Mouse (Mus musculus): ENCODE results near the gene Etaa1. TPM values are rescaled to one million over a fixed set of nuclear protein-coding genes. Genes with fewer than 3 reads are reported as not detected.
"Not testable (repeated sequence)": the region's sequence is repeated elsewhere in the genome, so short reads cannot be mapped to it uniquely, and the experiment has no call there.

The Etaa1 gene
- polyA plus RNA-seq (2012; rRNA removed), result 4.0 and 4.9 TPM in 2 replicates

DNA sequence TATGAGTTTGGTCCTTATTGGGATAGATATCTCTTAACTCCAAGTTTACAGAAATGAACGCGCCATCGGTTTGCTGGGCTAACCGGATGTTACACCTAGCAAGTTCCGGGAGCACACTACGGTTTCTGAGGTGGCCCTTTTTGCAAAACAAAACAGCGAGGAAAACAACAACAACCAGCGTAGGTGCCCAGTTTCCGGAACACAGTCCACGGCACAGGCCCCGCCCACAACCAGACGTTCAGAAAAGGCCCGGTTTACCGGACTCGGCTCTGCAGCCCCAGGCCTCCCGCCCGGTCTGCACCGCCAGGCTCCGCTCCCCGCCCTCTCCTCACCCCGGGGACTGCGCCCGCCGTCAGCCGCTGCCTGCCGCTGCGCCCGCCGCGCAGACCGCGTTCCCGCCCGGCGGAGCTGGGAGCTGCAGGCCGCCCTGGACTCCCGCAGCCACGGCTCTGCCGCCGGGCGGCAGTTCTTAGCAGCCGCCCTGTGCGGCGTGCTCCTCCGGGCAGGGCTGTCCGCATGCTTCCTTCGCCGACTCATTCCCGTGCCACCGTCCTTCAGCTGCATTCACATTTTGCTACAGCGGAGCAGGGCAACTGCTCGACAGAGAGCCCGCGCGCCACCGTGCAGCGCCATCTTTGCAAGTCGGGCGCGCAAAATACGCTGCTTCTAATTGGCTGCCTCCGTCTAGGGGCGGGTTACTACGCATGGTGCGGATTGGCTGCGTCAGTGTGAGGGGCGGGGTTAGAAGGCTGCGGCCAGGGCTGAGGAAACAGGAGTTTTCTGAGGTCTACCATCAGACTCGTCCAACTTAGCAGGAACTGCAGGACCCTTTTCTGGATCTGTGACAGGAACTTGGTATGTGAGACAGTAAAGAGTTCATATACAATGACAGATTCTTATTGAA lies at the start of gene Etaa1:
Gene Etaa1, minus strand, starts transcription at position 645 of the 904 bp plus-strand sequence.
- DNase-seq (ENCODE audit: extremely low spot score in 1 of 2, low spot score in 1 of 2), result peak; percentile 88 to 96

DNA sequence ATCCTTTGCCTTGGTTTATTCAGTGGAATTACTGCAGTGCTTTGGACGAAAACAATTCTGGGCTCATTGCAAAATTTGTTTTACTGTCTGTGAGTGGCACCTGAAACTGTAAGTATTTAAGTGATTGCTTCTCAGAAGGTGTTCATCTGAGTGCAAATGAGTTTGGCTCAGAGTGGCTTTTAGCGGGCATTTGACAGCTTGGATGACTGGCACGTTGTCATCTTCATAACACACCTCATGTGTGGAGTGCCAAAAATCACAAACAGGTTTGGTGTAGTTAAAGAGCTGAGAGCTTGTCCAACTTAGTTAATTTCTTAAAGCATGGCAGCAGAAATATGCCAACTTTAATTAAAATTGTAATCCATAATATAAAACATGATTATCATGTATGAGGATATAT lies 40.5 kb upstream of the Etaa1 start:
- DNase-seq (ENCODE audit: extremely low spot score in 1 of 2, low spot score in 1 of 2), result no peak

DNA sequence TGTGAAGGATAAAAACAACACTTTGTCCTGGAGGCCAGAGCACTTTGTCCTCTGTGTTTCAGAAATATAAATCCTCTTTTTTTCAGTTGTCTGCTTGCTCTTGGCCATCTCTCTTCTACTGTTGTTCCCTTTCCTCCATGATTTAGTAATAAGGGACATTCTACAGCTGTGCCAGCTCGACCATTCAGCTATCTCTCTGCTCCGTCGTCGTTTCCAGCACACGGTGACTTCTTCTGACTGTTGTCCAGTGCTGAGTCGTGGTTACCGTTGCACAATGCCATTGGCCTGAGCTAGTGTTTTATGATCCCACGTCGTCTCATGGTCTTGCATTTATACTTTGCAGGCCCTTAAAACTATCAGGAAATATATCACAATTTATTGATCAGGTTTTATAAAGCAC lies 38.6 kb upstream of the Etaa1 start:
- DNase-seq (ENCODE audit: extremely low spot score in 1 of 2, low spot score in 1 of 2), result no peak

DNA sequence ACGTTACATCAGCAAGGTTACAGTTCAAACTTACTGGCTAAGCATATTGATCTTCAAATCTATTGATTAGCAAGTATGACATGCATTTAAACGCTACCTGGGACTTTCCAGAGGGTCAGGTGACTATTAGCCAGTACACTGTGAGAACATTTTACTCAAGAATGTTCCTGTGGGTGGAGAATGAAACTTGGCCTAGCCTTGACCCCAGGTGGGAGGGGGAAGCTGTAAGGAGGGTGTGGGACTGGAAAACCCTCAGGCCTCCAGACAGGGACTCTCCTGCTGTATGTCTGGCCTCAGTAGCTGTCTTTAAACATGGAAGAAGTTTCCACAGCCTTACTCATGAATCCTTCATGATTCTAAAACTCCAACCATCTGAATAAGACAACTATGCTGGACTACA lies 29.7 kb upstream of the Etaa1 start:
- no peak for DNase-seq (ENCODE audit: extremely low spot score in 1 of 2, low spot score in 1 of 2)

DNA sequence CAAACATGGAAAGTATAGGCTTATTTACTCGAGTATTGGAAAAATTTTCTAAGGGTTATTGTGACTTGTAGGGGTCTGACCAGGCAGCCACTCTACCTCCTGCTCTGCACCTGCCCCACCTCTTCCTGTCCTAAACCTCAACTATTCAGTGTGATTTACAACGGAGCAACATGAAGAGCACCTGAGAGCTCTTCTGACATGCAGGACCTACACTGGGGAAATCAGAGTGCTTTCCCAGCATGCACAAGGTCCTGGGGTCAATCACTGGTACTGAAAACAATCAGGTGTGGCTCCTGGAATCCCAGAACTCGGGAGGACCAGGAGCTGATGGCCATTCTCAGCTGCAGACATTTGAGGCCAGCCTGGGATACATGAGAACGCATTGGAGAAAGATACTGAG lies 27.6 kb upstream of the Etaa1 start:
- DNase-seq (ENCODE audit: extremely low spot score in 1 of 2, low spot score in 1 of 2), result no peak

DNA sequence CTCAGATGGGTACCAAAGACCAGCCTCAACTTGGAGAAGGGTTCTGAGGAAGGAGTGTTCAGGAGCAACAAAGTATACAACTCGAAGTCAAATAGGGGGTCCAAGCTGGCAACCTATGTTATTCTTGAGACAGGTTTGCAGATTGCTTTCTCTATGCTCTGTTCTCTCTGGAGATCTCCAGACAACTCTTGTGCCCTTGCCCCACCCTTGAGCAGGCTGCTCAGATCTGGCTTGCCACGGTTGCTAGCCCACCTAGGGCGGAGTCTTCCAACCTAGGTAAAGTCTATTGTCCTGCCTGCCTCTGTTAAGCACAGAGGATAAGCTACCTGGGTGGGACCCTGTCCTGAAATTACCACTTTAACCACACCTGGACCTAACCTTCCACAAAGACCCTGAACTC lies 21.9 kb upstream of the Etaa1 start:
- DNase-seq (ENCODE audit: extremely low spot score in 1 of 2, low spot score in 1 of 2), result no peak

DNA sequence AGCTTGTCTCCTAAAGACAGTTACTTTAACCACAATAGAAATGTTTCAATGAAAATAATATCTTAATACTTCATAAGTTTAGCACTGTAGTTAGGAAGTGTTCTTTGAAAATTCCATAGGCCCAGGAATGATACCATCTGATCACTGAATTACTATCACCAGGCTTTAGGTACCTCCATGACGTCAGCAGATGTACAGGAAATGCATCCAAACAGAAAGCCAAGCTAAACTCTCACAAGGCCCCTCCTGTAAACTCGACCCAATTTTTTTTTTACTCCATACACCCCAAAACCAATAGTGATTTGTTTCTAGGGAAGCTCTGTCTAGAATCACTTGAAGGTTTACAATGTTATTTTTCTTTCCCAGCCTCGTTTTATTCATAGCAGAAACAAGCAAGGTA lies 884 bp downstream of the Etaa1 start:
- DNase-seq (ENCODE audit: extremely low spot score in 1 of 2, low spot score in 1 of 2), result peak in 1 of 2 experiments; percentile 4

DNA sequence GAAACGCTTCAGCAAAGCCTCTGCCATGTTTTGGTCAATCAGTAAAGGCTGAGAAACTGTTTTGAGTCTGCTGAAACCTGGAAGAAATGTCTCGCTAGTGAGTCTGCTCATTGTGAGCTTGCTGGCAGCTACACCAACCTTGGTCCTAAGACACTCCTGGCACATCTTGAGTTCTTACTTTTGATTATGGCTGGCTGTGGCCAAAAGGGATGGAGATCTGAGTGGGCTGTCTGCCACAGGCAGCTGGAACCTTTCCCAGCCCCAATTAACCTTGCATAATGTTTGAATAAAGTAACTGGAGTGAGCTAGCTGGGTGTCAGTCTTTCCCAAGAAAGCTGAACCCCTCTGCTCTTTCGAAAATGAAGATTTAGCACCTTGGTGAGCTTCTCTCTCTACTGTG lies 2.3 kb downstream of the Etaa1 start:
- peak; percentile 35 to 72 for DNase-seq (ENCODE audit: extremely low spot score in 1 of 2, low spot score in 1 of 2)

DNA sequence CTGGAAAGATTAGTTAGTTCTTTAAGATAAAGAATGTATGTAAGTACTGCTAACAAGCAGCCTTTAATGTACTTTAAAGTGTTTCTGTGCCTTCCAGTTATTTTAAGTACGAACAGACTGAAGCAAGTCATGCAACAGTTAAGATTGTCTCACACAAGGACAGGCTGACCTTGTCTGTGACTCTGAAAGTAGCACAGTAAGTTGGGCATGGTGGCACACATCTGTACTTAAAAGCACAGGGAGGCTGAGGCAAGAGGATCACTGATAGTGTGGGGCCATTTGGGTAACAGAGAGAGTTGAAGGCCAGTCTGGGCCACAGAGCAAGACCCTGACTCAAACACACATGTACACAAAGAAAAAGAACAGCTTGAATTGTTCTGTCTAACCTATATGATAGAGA lies 14.5 kb downstream of the Etaa1 start:
- no peak for DNase-seq (ENCODE audit: extremely low spot score in 1 of 2, low spot score in 1 of 2)

DNA sequence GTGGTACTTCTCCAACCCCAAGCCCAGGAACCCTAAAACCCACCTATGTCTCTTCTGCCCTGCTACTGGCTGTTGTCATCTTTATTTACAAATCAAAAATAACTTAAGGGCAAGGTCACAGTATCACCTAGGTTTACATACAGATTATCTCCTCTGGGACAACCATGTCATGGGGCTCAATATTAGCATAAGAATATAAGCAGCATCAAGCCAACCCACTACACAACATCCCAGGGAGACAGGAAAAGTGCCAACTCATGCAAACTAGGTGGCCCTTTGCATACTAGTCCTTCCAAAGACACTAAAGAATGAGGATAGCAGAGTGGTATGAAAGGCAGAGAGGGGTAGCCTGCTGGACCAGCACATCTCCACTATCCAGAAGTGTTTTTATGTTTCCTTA lies 15.7 kb downstream of the Etaa1 start:
- no peak for DNase-seq (ENCODE audit: extremely low spot score in 1 of 2, low spot score in 1 of 2)

DNA sequence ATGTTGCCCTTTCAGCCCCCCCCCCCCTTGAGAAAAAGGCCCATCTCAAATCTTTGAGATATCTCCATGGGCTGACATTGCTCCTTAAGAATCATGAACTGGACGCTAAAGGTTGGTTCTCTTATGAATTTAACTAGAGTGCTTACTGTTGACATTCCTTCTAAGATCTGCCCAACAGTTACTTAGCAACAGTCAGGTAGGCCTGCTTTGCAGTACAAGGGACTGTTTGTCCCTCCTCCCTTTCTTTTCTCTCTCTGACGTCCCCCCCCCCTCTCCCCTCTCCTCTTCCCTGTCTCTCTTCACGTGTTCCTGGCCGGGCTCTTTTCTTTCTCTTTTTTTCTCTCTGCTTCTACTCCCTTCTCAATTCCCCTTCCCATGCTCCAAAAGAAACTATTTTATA lies 35.8 kb downstream of the Etaa1 start:
- no peak for DNase-seq (ENCODE audit: extremely low spot score in 1 of 2, low spot score in 1 of 2)

DNA sequence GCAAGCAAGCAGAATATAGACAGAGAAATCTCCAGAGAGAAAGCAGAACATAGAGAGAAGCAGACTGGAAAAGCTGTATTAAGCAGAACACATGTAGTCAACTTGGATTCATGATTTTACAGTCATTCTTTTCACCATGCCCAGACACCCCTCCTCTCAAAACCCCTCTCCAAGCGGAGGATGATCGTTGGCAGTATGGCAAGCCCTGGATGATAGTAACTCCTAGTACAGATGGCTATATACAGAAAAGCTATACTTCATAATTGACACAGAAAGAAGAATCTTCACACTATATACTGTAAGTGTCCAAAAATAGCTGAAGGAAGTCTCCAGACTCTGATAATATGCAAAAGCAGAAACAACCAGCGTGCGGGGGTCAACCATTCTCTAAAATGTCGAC lies 36.6 kb downstream of the Etaa1 start:
- DNase-seq (ENCODE audit: extremely low spot score in 1 of 2, low spot score in 1 of 2), result no peak

DNA sequence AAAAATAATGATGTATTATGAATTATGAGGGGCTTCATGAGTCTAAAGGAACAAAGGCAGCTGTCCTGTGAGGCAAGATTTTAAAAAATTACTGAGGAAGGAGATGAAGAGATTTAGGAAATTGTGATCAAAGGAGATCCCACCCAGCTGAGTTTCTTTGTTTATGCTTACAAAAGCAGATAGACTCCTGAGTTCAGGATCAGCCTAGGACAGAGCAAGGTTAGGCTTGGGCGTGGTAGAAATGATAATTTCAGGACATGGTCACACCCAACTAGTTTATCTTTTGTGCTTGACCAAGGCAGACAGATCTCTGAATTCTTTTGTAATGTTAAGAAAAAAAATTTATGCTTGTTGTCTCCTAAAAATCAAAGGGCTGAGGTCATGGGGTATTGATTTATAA lies 37.2 kb downstream of the Etaa1 start:
- DNase-seq (ENCODE audit: extremely low spot score in 1 of 2, low spot score in 1 of 2), result no peak

DNA sequence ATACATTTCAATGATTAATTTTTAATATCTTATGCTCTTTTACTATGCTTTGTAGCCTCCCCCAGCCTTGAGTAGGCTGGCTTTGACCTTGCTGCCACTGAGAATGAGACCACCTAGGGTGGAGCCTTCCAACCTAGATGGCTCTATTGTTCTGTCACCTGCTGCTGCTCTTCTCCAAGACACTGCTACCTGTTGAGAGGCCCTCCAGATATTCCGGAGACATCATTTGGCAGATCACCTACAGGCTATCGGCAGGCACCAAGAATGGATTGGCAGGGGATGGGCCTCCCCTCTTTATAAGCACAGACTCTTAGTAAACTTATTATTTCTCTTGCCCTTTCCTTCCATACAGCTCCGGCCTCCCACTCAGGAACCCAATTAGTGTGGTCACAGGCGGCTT lies 52.7 kb downstream of the Etaa1 start:
- DNase-seq (ENCODE audit: extremely low spot score in 1 of 2, low spot score in 1 of 2), result not testable (repeated sequence)
